Mouse (Mus musculus) G1E (cell line): ENCODE data around the gene Atp6v0a1.

Experiments
- CTCF ChIP-seq: IDR thresholded peaks from 2 replicates; pipeline ENCODE4 v1.5.1; 2012; ENCODE audit warnings: low read depth, low read length, inconsistent platforms, mixed read lengths
- GATA1 ChIP-seq: IDR thresholded peaks from 2 replicates; pipeline ENCODE4 v1.6.1; 2012; ENCODE audit warnings: borderline replicate concordance, low read length, inconsistent platforms, mixed read lengths
- TAL1 ChIP-seq: conservative IDR thresholded peaks from 2 replicates; pipeline ENCODE4 v1.6.1; 2012; ENCODE audit warnings: low read depth, low read length, inconsistent platforms, mixed read lengths

GRCm38 (mm10) chr11:100967376-100967775, 41.9 kb upstream of the Atp6v0a1 start:
- no peak for TF ChIP-seq CTCF
- no peak for TF ChIP-seq TAL1
- no peak for TF ChIP-seq GATA1
